Mouse (Mus musculus) kidney, adult 2 months (tissue): ENCODE data around the gene Celf1. TPM values are rescaled to one million over a fixed set of nuclear protein-coding genes. Genes with fewer than 3 reads are reported as not detected.

Source experiments
- DNase-seq: peaks from one replicate; pipeline ENCODE4 v3.0.0; 2021
- H3K27ac ChIP-seq: fragments of 200-500 bp; 2 replicates; pipeline ENCODE4 v1.5.1; 2012; ENCODE audit warnings: low read depth, low read length, control low read depth, inconsistent platforms; ENCODE audit not compliant: insufficient read depth
- H3K27me3 ChIP-seq: fragments of 200-500 bp; replicated peaks from 2 replicates; pipeline ENCODE4 v1.6.1; 2012; ENCODE audit warnings: mild to moderate bottlenecking, moderate library complexity, low read length, inconsistent platforms; ENCODE audit not compliant: control insufficient read depth, insufficient read depth
- H3K36me3 ChIP-seq: fragments of 200-500 bp; 2 replicates; pipeline ENCODE4 v1.6.1; 2012; ENCODE audit warnings: mild to moderate bottlenecking, moderate library complexity, low read length, inconsistent platforms; ENCODE audit not compliant: control insufficient read depth, insufficient read depth
- H3K4me1 ChIP-seq: fragments of 200-500 bp; 2 replicates; pipeline ENCODE4 v1.6.1; 2011; ENCODE audit warnings: low read length; ENCODE audit not compliant: control insufficient read depth, insufficient read depth
- H3K4me3 ChIP-seq: fragments of 200-500 bp; 2 replicates; pipeline ENCODE4 v1.5.1; 2011; ENCODE audit warnings: mild to moderate bottlenecking, low read depth, low read length, control low read depth; ENCODE audit not compliant: insufficient read depth
- CTCF ChIP-seq: fragments of 200-500 bp; conservative IDR thresholded peaks from 2 replicates; pipeline ENCODE4 v1.5.1; 2011; ENCODE audit warnings: low read depth, mild to moderate bottlenecking, control low read depth, low read length, moderate library complexity, mixed read lengths; ENCODE audit not compliant: insufficient read depth, insufficient read length
- POLR2A ChIP-seq: fragments of 200-500 bp; IDR thresholded peaks from one replicate; pipeline ENCODE4 v1.6.1; 2011; ENCODE audit warnings: low read depth, low read length, control low read depth
- WGBS: fragments of 180-500 bp; shearing (Covaris S2); methylation state at CpG from one replicate; pipeline ENCODE4 v1.1.7; 2018; 5-methylcytosine and 5-hydroxymethylcytosine counted together
- polyA plus RNA-seq: library from polyadenylated mRNA; depleted of rRNA; stranded (reverse); fragments of >200 nt; gene quantifications from 2 replicates; pipeline ENCODE4 v1.2.3, GENCODE M21; 2012

The Celf1 gene
- polyA plus RNA-seq, 1 experiment: 40.5 TPM

GRCm38 (mm10) chr2:90910861-90911260 lies 29.3 kb upstream of the Celf1 start:
- WGBS: 58% methylated on average over 1 of the region's 1 CpGs
- DNase-seq: no peak
- no peak for TF ChIP-seq CTCF
- no peak for TF ChIP-seq POLR2A

DNA sequence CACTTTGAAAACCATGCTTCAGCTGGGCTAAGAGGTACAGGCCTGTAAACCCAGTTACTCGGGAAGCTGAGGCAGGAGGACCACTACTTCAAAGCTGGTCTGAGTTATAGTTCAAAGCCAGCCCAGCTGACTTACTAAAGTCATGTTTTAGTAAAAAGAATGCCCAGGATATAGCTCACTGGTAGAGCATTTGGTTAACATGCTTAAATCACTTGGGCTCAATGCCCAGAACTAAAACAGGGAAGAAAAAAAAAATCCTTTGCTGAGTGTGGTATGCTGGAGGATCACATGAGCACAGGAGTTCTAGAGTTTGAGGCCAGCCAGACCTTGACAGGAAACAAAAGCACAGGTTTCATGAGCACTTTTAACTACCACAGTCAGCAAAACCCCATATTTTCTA lies 28.5 kb upstream of the Celf1 start:
- no peaks in the 10 kb centered on the region for H3K27me3 ChIP-seq
- 81% methylated on average over 1 of the region's 1 CpGs for WGBS
- H3K27ac ChIP-seq: no peak overlapping the region
- peak; percentile 41 for DNase-seq
- H3K36me3 ChIP-seq: peaks cover 4% of the 10 kb centered on the region
- no peak overlapping the region for H3K4me3 ChIP-seq
- H3K4me1 ChIP-seq: peaks cover 13% of the 10 kb centered on the region
- TF ChIP-seq CTCF (no peak), POLR2A (no peak)

More at GRCm38 (mm10) chr2:90910861-90911260, 29.3 kb upstream of the Celf1 start:
- Histone ChIP-seq H3K36me3 (peaks cover 4% of the 10 kb centered on the region), H3K4me3 (no peak overlapping the region), H3K4me1 (peaks cover 8% of the 10 kb centered on the region), H3K27ac (no peak overlapping the region), H3K27me3 (no peaks in the 10 kb centered on the region)

DNA sequence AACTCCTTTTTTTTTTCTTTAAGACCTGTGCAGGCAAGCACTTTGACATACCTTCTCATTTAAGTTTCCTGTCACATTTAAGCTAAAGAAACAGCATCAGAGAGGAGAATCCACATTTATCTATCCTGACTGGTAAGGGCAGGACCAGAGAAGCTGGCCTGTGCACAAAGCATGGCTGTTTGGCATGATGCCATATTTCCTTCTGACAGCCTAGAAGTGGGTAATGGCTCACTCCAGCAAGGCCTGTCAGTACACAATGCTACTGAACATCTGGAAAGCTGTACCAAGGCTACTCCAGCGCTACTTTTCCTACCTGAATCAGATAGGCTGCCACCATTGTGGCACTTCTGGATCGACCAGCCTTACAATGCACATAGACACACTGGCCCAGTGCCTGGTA lies 26.5 kb upstream of the Celf1 start:
- Histone ChIP-seq H3K4me1 (peaks cover 20% of the 10 kb centered on the region), H3K27ac (no peak overlapping the region), H3K27me3 (no peaks in the 10 kb centered on the region), H3K36me3 (peaks cover 2% of the 10 kb centered on the region), H3K4me3 (no peak overlapping the region)
- WGBS: 78% methylated on average over 2 of the region's 2 CpGs
- peak; percentile 79 for DNase-seq
- TF ChIP-seq POLR2A (no peak), CTCF (no peak)

DNA sequence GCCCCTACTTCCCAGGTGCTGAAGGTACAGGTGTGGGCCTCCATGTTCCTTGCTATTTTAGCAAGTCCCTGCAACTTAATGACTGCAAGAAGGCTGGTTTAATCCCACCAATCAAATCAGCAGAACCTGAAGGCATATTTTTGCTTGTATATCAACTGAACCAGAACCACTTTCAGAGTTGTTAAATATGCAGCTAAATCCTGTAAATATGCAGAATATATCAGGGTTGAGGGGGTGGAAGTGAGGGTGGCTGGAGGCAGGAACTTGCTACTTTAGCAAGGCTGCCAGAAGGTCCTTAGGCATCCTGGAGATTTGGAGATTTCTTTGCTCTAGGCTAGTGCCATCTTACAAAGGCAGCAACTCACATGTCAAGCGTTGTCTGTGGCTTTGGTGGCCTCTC lies 24.7 kb upstream of the Celf1 start:
- Histone ChIP-seq H3K27me3 (no peaks in the 10 kb centered on the region), H3K4me3 (no peak overlapping the region), H3K4me1 (peaks cover 20% of the 10 kb centered on the region), H3K27ac (no peak overlapping the region), H3K36me3 (peaks cover 2% of the 10 kb centered on the region)
- no peak for DNase-seq
- WGBS: 76% methylated on average over 1 of the region's 1 CpGs
- no peak for TF ChIP-seq CTCF

- Histone ChIP-seq H3K4me3 (peak overlapping the region; percentile 93), H3K27me3 (no peaks in the 10 kb centered on the region), H3K36me3 (no peaks in the 10 kb centered on the region; the same call in 1 of the 2 replicates), H3K4me1 (peaks cover 20% of the 10 kb centered on the region), H3K27ac (peak overlapping the region; percentile 96)
- 11% methylated on average over 7 of the region's 7 CpGs for WGBS
- TF ChIP-seq CTCF (no peak), POLR2A (no peak)
- DNase-seq: no peak
Measured at GRCm38 (mm10) chr2:90916560-90917232, 23.5 kb upstream of the Celf1 start.

DNA sequence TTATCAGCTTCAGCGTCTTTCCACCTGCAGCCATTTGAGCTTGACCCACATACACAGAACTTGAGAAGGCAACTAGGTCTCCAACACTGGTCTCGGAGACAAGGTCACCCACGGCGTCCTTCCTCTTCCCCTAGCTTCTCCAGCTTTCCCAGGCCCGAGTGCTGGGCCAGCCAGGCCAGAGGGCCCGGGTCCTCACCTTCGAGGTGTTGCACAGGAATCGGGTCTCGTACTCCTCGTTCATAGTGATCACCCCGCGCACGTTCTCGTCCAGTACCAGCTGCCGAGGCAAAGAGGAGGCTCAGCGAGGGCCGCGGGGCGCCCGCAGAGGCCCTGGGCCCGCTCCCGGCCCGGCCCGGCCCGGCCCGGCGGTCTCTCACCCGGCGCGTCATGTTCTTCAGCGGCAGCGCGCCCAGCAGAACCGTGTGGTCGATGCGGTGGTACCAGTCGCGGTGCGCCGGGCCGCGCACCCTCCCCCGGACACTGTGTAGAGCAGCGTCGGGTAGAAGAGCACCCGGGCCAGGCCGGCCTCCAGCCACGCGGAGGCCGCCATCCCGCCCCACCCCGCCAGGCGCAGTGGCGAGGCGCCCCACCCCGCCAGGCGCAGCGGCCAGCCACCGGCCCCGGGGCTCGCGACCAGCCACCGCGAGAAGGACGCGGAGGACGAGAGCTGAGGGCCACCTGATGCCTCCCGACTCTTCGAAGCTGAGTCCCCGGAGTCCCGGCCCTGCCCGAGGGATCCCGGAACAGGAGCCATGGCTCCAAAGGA lies 22.8 kb upstream of the Celf1 start:
- Histone ChIP-seq H3K4me1 (peaks cover 20% of the 10 kb centered on the region), H3K4me3 (peak overlapping the region; percentile 93), H3K27ac (peak overlapping the region; percentile 96), H3K36me3 (no peaks in the 10 kb centered on the region; the same call in 1 of the 2 replicates), H3K27me3 (no peaks in the 10 kb centered on the region)
- peak; percentile 77 for DNase-seq
- TF ChIP-seq CTCF (no peak), POLR2A (no peak)
- under 1% methylated on average over 73 of the region's 73 CpGs for WGBS

DNA sequence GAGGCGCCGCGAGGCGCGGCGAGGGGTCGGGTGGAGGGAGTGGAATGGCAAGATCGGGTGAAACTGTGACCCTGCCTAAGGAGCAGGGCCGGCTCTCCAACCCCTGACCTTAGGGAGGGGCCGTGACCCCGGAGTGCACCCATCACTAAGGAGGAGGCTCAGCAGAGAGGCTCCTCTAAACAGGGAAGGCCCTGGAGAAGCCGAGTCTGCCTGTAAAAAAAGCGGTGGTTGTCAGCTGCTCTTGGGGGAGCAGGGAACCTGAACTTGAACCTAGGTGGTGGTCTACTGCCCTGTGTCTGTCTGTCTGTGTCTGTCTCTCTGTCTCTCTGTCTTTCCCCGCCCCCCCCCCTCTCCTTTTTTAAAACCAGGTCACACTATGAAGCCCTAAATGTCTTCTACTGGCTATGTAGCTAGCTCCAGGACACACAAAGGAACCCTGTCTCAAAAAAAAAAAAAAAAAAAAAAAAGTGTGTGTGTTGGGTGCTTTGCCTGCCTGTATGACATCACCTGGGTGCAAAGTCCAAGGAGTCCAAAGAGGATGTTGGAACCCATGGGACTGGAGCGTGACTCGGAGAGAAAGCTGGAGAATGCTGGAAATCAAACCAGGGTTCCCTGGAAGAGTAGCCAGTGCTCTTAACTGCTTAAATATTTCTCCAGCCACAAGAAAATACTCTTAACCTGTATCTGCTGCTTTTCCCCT lies 22.0 kb upstream of the Celf1 start:
- no peaks in the 10 kb centered on the region for H3K27me3 ChIP-seq
- no peak for TF ChIP-seq CTCF
- no peak for TF ChIP-seq POLR2A
- peak; percentile 93 for DNase-seq

More for the DNA sequence above, 22.0 kb upstream of the Celf1 start:
- WGBS: 5% methylated on average over 16 of the region's 16 CpGs
- H3K36me3 ChIP-seq: no peaks in the 10 kb centered on the region
- H3K4me3 ChIP-seq: peak overlapping the region; percentile 93
- H3K4me1 ChIP-seq: peaks cover 20% of the 10 kb centered on the region
- peak overlapping the region; percentile 96 for H3K27ac ChIP-seq
